Mouse (Mus musculus): Measurements from ENCODE around the gene Gm16503.
"Not testable (repeated sequence)": the region's sequence is repeated elsewhere in the genome, so short reads cannot be mapped to it uniquely, and the experiment has no call there.

The Gm16503 gene

GRCm38 (mm10) chr4:147539918-147540317 lies at the start of gene Gm16503:
Gm16503 (plus strand) TSS chr4:147540218.
- not testable (repeated sequence) for DNase-seq

GRCm38 (mm10) chr4:147492117-147492516 lies 47.9 kb upstream of the Gm16503 start, which contains the start of gene Zfp982:
Zfp982 (plus strand) TSS chr4:147492417.
- DNase-seq: not testable (repeated sequence)

- not testable (repeated sequence) for DNase-seq
Measured at GRCm38 (mm10) chr4:147498772-147499613, 41.0 kb upstream of the Gm16503 start.

GRCm38 (mm10) chr4:147509174-147509573 lies 30.8 kb upstream of the Gm16503 start:
- no peak for DNase-seq

- DNase-seq: no peak
Measured at GRCm38 (mm10) chr4:147518981-147519380, 21.0 kb upstream of the Gm16503 start.

GRCm38 (mm10) chr4:147520100-147520499 lies 19.9 kb upstream of the Gm16503 start:
- DNase-seq: no peak

- no peak for DNase-seq
Measured at GRCm38 (mm10) chr4:147525125-147525524, 14.9 kb upstream of the Gm16503 start.

GRCm38 (mm10) chr4:147530366-147530765 lies 9.7 kb upstream of the Gm16503 start:
- DNase-seq: no peak

- not testable (repeated sequence) for DNase-seq
Measured at GRCm38 (mm10) chr4:147535916-147536315, 4.1 kb upstream of the Gm16503 start.

GRCm38 (mm10) chr4:147537702-147538101 lies 2.3 kb upstream of the Gm16503 start:
- no peak for DNase-seq

GRCm38 (mm10) chr4:147541105-147541504 lies 1.1 kb downstream of the Gm16503 start:
- no peak for DNase-seq

GRCm38 (mm10) chr4:147553071-147553470 lies 13.1 kb downstream of the Gm16503 start, which contains the start of gene Zfp985:
Zfp985 (plus strand) TSS chr4:147553277.
- not testable (repeated sequence) for DNase-seq

- DNase-seq: not testable (repeated sequence)
Measured at GRCm38 (mm10) chr4:147554361-147554760, 14.3 kb downstream of the Gm16503 start.

- DNase-seq: not testable (repeated sequence)
Measured at GRCm38 (mm10) chr4:147556921-147557320, 16.9 kb downstream of the Gm16503 start.

- not testable (repeated sequence) for DNase-seq
Measured at GRCm38 (mm10) chr4:147558011-147558410, 18.0 kb downstream of the Gm16503 start.

- not testable (repeated sequence) for DNase-seq
Measured at GRCm38 (mm10) chr4:147559096-147559495, 19.1 kb downstream of the Gm16503 start.

- DNase-seq: no peak
Measured at GRCm38 (mm10) chr4:147565426-147566220, 25.6 kb downstream of the Gm16503 start.

- DNase-seq: not testable (repeated sequence)
Measured at GRCm38 (mm10) chr4:147571156-147571555, 31.1 kb downstream of the Gm16503 start.

- not testable (repeated sequence) for DNase-seq
Measured at GRCm38 (mm10) chr4:147579371-147579770, 39.4 kb downstream of the Gm16503 start.

GRCm38 (mm10) chr4:147586511-147587473 lies 46.8 kb downstream of the Gm16503 start:
- no peak for DNase-seq
